Mouse (Mus musculus) testis, adult 2 months (tissue): ENCODE measurements around the gene Hs3st6.

ENCODE experiments used
- CTCF ChIP-seq: fragments of 200-500 bp; IDR thresholded peaks from 2 replicates; pipeline ENCODE4 v1.5.1; 2012; ENCODE audit warnings: low read depth, mild to moderate bottlenecking, inconsistent platforms, low read length, moderate library complexity; ENCODE audit not compliant: control insufficient read depth, insufficient read depth, insufficient replicate concordance
- POLR2A ChIP-seq: fragments of 200-500 bp; IDR thresholded peaks from 2 replicates; pipeline ENCODE4 v1.6.1; 2012; ENCODE audit warnings: low read depth, mild to moderate bottlenecking, inconsistent platforms, low read length, moderate library complexity; ENCODE audit not compliant: control insufficient read depth

DNA sequence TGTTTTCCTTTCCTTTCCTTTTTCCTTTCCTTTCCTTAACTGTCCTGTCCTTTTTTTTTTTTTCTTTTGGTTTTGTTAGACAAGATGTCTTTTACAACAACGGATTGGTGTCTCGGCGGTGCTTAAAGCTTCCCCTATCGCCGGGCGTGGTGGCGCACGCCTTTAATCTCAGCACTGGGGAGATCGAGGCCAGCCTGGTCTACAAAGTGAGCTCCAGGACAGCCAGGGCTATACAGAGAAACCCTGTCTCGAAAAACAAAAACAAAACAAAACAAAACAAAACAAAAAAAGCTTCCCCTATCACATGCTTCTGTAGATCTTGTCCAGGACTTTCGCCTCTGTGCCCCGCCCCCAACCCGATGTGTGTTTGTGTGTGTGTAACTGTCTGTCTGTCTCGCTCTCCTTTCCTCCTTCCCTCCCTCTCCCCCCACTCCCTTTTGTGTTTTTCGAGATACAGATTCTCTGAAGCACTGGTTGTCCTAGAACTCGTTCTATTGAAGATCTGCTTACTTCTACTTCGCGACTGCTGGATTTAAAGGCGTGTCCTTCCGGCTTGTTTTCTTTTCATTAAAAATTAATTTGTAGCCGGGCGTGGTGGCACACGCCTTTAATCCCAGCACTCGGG, 44.9 kb upstream of the Hs3st6 start:
- TF ChIP-seq CTCF (no peak), POLR2A (no peak)
